Mouse (Mus musculus): ENCODE measurements around the gene Mterf1b. TPM values are rescaled to one million over a fixed set of nuclear protein-coding genes. Genes with fewer than 3 reads are reported as not detected.
"Not testable (repeated sequence)": the region's sequence is repeated elsewhere in the genome, so short reads cannot be mapped to it uniquely, and the experiment has no call there.

Gene Mterf1b
- polyA plus RNA-seq, 1 experiment from 2014 or later = 2.9 TPM

DNA sequence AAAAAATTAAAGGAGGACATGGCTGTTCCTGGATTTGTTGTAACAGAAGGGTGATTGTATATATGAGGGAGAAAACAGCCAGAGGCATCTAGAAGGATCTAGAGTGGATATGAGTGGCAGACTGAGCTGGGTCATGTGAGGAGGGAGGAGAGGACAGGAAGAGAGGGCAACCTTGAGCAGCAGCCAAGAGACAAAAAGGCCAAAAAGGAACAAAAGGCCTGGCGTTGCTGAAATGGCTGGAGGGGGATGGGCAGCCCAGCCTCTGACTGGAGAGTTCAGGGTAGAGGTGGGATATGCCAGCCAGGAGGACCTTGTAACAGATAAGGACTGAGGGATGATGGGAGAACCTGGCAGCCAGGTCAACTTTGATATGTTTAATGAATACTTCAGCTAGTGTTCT is 2.9 kb downstream of the Mterf1b start:
- ATAC-seq (ENCODE audit: low FRiP score) = no peak
- no peaks in the 10 kb centered on the region for H3K27me3 ChIP-seq
- no peaks in the 10 kb centered on the region for H3K36me3 ChIP-seq
- WGBS = 30% methylated on average over 1 of the region's 1 CpGs
- no peak overlapping the region for H3K4me2 ChIP-seq
- H3K4me3 ChIP-seq = no peak overlapping the region
- H3K27ac ChIP-seq = no peak overlapping the region
- H3K9me3 ChIP-seq = no peaks in the 10 kb centered on the region
- H3K9ac ChIP-seq = no peak overlapping the region
- H3K4me1 ChIP-seq (replicated peaks) = peaks cover 8% of the 10 kb centered on the region

DNA sequence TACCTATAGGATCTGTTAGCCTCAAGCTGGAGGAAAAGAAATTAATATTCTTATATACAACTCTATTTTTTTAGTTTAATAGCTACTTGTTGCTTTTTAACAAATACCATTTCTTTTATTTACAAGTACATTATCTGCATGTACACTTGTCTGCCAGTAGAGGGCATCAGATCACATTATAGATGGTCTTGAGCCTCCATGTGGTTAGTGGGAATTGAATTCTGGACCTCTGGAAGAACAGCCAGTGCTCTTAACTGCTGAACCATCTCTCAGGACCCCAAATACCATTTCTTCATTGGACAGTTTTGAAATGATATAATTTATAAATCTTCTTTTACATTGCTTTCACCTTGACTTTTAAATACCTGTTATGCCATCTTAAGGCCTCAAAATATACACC is 9.2 kb downstream of the Mterf1b start:
- no peak overlapping the region for H3K9ac ChIP-seq
- no peaks in the 10 kb centered on the region for H3K36me3 ChIP-seq
- no peak overlapping the region for H3K27ac ChIP-seq
- no peak overlapping the region for H3K4me2 ChIP-seq
- H3K9me3 ChIP-seq = no peaks in the 10 kb centered on the region
- no peak for ATAC-seq (ENCODE audit: low FRiP score)
- no peak overlapping the region for H3K4me3 ChIP-seq
- H3K4me1 ChIP-seq (replicated peaks) = no peaks in the 10 kb centered on the region
- no peaks in the 10 kb centered on the region for H3K27me3 ChIP-seq

DNA sequence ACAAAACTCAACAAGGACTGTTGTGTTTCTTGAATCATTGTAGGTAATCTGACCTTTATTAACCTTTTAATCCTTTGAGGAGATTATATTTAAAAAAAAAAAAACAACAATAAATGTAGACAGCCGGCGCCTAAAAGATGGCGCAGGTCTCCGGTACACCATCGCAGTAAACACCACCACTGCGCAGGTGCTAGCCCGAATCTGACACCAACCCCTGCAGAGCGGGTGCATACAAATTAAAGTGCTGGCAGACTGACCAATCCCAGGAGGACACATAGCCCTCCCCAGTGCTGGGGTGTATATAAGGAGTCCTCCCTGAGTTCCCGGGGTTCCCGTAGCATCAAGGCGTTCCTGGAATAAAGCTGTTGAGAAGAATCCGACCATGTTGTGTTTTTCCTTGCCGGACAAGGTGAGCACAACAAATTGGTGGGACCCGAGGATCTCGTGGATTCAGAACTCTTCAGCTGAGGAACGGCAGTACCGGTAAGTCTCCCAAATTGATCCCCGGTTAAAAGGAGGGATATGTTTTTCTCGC is 10.2 kb downstream of the Mterf1b start:
- 94% methylated on average over 19 of the region's 19 CpGs for WGBS

DNA sequence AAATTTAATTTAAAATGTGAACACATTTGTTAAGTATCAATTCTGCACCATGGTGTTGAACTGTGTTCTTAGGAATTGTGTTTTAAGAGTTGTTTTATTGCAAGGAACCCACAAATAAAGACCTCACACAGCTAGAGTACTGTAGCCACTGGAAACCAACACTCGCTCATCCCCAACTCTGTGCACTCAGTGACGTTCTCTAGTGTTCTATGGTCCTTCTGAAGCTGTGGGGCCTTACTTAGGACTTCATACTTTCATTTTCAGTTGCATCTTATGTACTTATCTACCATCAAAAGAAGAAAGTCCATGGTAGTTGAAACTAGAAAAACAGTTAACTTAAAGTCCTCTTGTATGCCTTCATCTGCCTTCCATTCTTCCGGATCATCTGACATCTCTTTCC is 17.9 kb downstream of the Mterf1b start:
- H3K9me3 ChIP-seq = not testable (repeated sequence)
- whole genome bisulfite sequencing = 91% methylated on average over 3 of the region's 3 CpGs

More for the DNA sequence above, 10.2 kb downstream of the Mterf1b start:
- not testable (repeated sequence) for H3K27me3 ChIP-seq; H3K36me3 ChIP-seq; H3K9ac ChIP-seq; ATAC-seq (ENCODE audit: low FRiP score); H3K4me2 ChIP-seq; H3K9me3 ChIP-seq; H3K27ac ChIP-seq; H3K4me3 ChIP-seq; H3K4me1 ChIP-seq (replicated peaks)

DNA sequence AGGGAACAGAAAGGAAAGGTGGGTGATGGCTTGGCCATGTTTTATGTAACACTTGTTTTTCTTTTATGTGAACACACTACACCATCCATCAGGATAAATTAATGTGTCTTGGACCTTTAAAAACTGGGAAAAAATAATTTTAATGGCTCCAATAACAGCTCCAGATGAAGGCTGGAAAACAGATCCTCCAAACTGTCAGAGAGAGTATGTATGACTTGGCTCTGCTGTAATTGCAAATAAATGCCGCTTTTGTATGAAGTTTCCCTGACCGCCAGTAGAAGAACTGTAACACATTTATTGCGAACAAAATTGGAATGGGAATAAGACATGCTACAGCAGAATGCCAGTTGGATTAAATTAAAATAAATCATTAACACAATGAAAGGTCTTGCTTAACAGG is 29.1 kb downstream of the Mterf1b start:
- H3K27ac ChIP-seq = no peak overlapping the region
- ATAC-seq (ENCODE audit: low FRiP score) = no peak
- no peaks in the 10 kb centered on the region for H3K27me3 ChIP-seq
- no peak overlapping the region for H3K4me3 ChIP-seq
- no peaks in the 10 kb centered on the region for H3K4me1 ChIP-seq (replicated peaks)
- H3K4me2 ChIP-seq = no peak overlapping the region
- H3K9me3 ChIP-seq = no peaks in the 10 kb centered on the region
- no peak overlapping the region for H3K9ac ChIP-seq
- WGBS = 87% methylated on average over 3 of the region's 3 CpGs
- H3K36me3 ChIP-seq = no peaks in the 10 kb centered on the region

More for the DNA sequence above, 17.9 kb downstream of the Mterf1b start:
- H3K27me3 ChIP-seq; ATAC-seq (ENCODE audit: low FRiP score); H3K36me3 ChIP-seq; H3K27ac ChIP-seq; H3K4me2 ChIP-seq; H3K4me1 ChIP-seq (replicated peaks); H3K4me3 ChIP-seq; H3K9ac ChIP-seq: not testable (repeated sequence)

DNA sequence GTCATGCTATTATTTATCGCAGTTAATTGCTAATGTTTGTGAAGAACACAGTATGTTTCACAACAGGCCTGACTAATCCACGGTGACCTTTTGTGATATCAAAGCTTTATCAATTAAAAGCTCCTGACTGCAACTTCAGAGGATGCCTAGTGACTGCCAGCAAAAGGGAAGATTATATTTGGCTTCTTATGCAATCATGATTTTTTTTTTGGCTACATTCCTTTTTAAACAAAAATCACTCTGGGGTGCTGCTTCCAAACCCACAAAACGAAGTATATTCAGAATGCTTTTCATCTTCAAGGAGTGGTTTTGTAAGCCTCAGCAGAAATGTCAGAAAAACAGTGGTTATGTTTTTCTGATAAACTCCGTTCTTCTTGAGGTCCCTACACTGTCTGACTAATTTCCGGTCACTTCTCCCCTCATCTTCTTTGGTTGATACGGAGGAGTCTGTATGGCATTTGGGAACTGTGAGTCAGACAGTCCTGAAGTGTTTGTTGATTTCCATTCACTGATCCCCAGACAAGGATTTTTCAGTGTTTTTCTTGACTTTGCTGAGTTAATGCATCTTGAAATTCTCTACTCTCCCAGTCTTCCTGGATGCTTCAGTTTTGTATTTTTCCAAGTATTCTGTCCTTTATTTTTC is 29.9 kb downstream of the Mterf1b start:
- ATAC-seq (ENCODE audit: low FRiP score) = no peak
- 80% methylated on average over 6 of the region's 6 CpGs for WGBS
- Histone ChIP-seq H3K4me3 (no peak overlapping the region), H3K9me3 (no peaks in the 10 kb centered on the region), H3K27me3 (no peaks in the 10 kb centered on the region), H3K36me3 (no peaks in the 10 kb centered on the region), H3K27ac (no peak overlapping the region), H3K4me2 (no peak overlapping the region), H3K4me1 (replicated peaks) (no peaks in the 10 kb centered on the region), H3K9ac (no peak overlapping the region)

DNA sequence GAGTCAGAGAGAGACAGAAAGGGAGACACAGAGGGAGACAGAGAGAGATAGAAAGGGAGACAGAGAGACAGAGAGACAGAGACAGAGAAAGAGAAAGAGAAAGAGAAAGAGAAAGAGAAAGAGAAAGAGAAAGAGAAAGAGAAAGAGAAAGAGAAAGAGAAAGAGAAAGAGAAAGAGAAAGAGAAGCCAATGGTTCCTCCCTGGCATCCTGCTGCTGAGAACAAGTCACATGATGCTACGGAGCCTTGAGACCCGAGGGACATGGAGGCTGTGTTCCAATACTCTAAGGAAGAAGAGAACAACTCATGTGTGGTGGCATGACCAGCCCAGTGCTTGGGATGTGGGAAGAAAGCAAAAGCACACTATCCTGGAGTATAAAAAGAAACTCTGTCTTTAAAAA is 40.0 kb downstream of the Mterf1b start:
- Histone ChIP-seq H3K9ac (no peak overlapping the region), H3K9me3 (no peaks in the 10 kb centered on the region), H3K27me3 (no peaks in the 10 kb centered on the region), H3K4me1 (replicated peaks) (no peaks in the 10 kb centered on the region), H3K27ac (no peak overlapping the region), H3K36me3 (no peaks in the 10 kb centered on the region), H3K4me3 (no peak overlapping the region), H3K4me2 (no peak overlapping the region)
- no peak for ATAC-seq (ENCODE audit: low FRiP score)
- WGBS = 78% methylated on average over 2 of the region's 2 CpGs

DNA sequence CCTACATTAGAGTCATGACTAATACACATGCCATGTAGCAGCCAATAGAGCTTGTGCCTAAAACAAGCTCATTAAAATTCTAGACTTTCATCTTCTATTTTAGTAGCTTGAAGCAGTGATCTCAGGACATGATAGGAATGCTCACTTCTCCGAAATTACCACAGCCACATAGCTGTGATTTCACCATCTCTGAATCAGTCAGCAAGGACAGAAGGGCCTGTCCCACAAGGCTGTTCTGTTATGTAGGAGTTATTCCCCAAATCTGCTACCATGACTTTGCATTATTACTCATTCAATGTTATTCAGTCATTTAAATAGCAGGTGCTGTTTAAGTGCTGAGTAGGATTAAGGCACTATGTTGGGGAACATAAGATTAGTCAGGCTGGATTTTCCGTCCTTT is 42.3 kb downstream of the Mterf1b start:
- no peaks in the 10 kb centered on the region for H3K9me3 ChIP-seq
- no peaks in the 10 kb centered on the region for H3K27me3 ChIP-seq
- 89% methylated on average over 2 of the region's 2 CpGs for WGBS
- no peak overlapping the region for H3K9ac ChIP-seq
- no peak overlapping the region for H3K27ac ChIP-seq
- H3K4me1 ChIP-seq (replicated peaks) = no peaks in the 10 kb centered on the region
- H3K36me3 ChIP-seq = no peaks in the 10 kb centered on the region
- no peak overlapping the region for H3K4me2 ChIP-seq
- no peak for ATAC-seq (ENCODE audit: low FRiP score)
- no peak overlapping the region for H3K4me3 ChIP-seq

DNA sequence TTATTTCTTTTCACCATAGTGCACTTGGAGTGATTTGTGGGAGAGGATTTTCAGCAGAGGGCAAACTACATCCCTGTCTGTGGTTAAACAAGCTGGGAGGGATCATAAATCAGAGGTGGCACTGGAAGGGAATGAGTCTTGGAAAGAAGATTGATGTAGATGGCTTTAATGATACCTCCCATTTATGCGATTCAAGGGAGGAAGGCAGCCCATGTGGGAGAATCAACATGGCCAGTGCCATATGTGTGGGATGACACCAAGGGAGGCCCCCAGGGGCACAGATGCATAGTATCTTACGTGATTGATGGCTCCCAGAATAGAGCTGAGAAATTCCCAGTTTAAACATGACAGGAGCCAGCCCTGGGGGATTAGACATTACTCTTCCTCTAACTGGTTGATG is 48.0 kb downstream of the Mterf1b start:
- WGBS = 45% methylated on average over 2 of the region's 2 CpGs
- Histone ChIP-seq H3K9me3 (no peaks in the 10 kb centered on the region), H3K36me3 (no peaks in the 10 kb centered on the region), H3K9ac (no peak overlapping the region), H3K4me2 (no peak overlapping the region), H3K27ac (no peak overlapping the region), H3K4me1 (replicated peaks) (peaks cover 3% of the 10 kb centered on the region; the same call in 1 of the 2 replicates), H3K27me3 (no peaks in the 10 kb centered on the region), H3K4me3 (no peak overlapping the region)
- ATAC-seq (ENCODE audit: low FRiP score) = peak; percentile 65; the same call in 1 of the 2 replicates

DNA sequence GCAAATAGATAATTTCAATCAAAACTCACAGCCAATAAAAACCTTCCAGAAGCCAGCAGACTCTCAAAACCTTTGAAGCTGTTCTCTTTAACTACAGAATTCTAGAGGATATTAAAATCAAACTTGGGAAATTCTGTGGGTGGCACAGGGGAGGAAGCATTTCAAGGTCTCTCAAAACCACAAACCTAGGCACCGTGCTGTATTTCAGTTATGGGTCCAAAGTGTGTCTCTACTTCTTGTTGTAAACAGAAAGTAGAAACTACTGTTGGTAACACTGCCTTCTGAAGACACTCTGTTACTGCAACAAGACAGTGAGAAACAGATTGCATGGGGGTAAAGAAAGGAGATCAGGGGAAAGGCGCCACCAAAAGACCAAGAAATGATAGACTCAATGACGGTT is 52.8 kb downstream of the Mterf1b start:
- ATAC-seq (ENCODE audit: low FRiP score) = no peak
- Histone ChIP-seq H3K4me1 (replicated peaks) (peaks cover 3% of the 10 kb centered on the region; the same call in 1 of the 2 replicates), H3K36me3 (no peaks in the 10 kb centered on the region), H3K9ac (no peak overlapping the region), H3K4me2 (no peak overlapping the region), H3K27ac (no peak overlapping the region), H3K27me3 (no peaks in the 10 kb centered on the region), H3K4me3 (no peak overlapping the region), H3K9me3 (no peaks in the 10 kb centered on the region)
- WGBS = 93% methylated on average over 3 of the region's 3 CpGs

DNA sequence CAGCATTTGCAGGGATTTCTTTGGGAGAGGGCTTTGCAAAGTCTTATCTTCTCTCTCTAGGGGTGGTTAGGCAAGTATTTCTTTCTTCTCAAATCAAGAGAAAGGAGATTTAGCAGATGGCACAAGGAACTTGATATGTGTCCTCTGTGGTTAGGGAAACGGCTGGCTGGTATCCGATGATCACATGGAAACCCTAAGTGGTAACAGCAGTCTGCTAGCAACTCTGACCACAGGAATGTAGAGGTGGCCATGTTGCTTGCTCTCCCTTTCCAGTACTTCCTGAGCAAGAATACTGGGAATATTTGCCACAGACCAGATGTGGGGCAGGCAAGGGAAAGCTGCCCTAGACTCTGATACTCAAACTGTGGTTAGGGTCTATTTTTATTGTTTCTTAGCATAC is 53.9 kb downstream of the Mterf1b start:
- Histone ChIP-seq H3K36me3 (no peaks in the 10 kb centered on the region), H3K9me3 (no peaks in the 10 kb centered on the region), H3K27ac (no peak overlapping the region), H3K4me3 (no peak overlapping the region), H3K4me2 (no peak overlapping the region), H3K9ac (no peak overlapping the region), H3K27me3 (no peaks in the 10 kb centered on the region), H3K4me1 (replicated peaks) (no peaks in the 10 kb centered on the region)
- whole genome bisulfite sequencing = 79% methylated on average over 2 of the region's 2 CpGs
- ATAC-seq (ENCODE audit: low FRiP score) = no peak
